Mouse (Mus musculus): ENCODE data around the gene Rimbp2.

Rimbp2 gene

DNA sequence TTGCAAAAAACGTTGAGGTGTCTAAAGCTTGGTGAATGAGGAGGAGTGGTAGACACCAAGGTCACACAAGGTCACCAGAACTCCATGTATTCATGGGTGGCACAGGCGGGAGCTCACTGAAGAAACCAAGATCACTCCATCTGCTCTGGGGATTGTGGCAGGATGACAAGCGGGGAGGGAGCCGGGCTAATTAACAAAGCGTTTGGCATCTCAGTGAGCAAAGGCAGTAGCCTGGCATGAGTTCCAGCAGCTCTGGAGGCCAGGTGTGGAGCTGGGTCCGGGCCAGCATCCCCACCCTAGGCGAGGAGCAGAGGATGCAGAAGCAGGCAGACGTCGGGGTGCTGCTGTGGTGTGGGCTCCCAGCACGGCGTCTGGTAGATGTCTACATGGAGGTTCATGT, 108.3 kb downstream of the Rimbp2 start:
- no peak for DNase-seq (ENCODE audit: low spot score in 2 of 2)

DNA sequence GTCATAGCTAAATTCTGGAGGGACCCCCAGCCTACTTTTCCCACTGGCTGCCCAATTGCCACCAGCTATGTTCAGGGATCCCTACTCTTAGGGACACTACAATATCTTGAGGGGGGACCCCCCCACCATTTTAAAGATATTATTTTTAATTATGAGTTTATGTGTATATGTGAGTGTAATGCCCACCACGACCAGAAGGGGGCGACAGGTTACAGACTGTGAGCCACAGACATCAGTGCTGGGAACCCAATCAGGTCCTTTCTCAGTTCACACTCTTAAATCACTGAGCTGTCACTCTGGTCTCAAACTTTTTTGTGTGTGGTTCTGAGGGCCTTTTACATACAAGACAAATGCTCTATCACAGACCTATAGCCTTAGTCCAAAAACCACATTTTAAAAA, 109.3 kb downstream of the Rimbp2 start:
- no peak for DNase-seq (ENCODE audit: low spot score in 2 of 2)

DNA sequence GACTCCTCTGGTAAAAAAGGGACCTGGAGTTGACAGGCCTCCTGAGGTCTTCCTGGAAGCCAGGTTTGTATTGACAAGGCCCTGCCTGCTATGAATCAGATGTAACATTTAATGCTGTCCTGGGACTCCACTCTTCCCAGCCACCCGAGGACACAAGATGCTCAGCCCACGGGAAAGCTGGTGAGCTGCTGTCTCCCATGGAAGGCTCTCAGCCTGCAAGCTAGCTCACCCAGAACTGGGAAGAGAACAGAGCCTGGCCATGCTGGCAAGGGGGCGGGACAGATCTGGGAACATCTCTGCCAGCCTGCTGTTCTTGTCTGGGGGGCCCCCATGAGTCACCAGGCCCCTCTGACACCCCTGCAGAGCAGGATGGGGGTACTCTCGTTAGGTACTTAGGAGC, 111.7 kb downstream of the Rimbp2 start:
- DNase-seq (ENCODE audit: low spot score in 2 of 2) = no peak

DNA sequence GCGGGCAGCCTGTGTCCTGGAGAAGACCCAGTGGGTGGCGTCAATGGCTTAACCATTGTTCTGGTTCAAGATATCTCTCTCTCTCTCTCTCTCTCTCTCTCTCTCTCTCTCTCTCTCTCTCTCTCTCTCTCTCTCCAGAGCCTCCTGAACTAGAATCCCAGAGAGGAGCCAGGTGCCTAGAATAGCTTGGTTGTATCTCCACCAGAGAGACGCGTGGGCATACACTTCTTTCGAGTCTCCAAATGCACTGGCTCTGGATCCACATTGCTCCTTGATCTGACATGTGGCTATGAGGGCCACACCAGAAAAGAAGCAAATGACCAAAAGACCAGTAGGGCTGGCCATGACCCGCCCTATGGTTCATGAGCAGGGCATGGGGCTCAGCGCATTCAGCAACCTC, 116.2 kb downstream of the Rimbp2 start:
- no peak for DNase-seq (ENCODE audit: low spot score in 2 of 2)

DNA sequence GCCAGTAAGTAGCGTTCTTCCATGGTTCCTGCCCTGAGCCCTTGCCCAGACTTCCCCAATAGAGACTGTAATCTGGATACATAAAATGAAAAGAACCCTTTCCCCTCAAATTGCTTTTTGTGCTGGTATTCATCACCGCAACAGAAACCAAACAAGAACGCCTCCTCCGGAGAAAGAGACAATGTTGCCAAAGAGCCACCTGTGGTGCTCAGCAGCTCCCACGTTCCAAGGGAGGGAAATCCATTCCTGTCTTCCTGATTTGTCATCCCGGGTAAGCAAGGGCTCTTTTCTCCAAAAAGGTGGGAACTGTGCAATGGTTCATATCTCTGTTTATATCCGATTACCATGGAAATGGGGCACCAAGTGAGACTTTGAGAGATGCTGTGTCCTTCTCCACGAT, 119.2 kb downstream of the Rimbp2 start:
- DNase-seq (ENCODE audit: low spot score in 2 of 2) = no peak

DNA sequence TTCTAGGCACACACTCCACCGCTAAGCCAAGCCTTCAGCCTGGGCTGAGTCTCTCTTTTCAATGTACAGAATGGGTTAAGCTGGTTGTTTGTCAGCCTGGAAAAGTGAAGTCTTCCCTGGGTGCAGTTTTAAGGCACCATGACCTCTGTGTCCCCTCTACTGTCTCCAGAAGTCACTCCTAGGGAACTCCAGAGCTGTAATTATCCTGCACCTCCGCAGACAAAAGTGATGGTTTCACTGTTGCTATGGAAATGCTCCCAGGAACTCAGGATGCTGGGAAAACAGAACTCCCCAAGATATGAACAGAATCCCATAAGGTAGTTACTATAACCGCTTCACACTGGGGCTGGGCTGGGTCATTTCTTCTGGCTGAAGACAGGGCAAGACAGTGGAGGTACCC, 130.4 kb downstream of the Rimbp2 start:
- no peak for DNase-seq (ENCODE audit: low spot score in 2 of 2)

DNA sequence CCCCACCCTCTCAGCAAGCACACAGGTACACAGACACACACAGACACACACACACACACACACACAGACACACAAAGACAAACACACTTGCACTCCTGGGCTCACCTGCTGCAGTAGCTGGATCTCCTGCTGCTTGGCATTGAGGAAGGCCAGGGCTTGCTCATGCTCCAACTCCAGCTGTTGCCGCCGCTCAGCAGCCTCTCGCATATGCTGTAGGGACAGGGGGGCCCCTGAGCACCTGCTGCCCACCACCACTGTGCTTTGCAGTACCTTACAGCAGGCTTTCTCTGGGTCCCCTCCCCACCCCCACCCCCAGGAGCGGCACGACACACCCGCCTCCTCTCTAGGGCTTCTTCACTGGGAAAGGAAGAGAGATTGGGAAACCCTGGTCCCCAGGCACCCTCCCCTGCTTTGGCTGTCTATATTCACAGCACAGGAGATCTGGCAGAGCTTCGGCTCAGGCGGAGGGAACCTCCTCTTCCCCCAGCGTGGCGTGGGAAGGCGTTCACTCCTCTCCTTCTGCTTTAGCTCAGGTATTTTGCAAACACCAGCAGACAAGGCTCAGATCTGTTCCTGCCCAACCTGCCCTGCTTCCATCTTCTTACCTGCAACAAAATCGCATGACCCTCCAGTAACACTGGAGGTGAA, 133.5 kb downstream of the Rimbp2 start:
- no peak for DNase-seq (ENCODE audit: low spot score in 2 of 2)

DNA sequence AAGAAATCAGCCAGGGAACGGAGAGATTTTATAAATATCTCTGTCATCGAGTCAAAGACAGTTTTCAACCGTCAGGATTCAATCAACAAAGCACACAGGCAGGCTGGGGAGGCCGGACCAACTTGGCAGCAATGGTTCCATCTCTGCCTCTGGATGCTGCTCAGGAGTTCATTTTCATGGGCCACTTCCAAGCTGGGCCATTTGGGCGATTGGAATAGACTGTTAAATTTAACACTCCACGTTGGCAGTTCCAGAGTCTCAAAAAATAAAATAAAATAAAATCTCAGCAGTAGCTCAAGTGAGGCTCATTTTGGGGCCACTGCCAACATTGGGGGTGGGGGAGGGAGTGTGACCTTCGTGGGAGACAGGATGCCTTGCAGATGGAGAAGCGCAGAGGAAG, 137.7 kb downstream of the Rimbp2 start:
- DNase-seq (ENCODE audit: low spot score in 2 of 2) = no peak

DNA sequence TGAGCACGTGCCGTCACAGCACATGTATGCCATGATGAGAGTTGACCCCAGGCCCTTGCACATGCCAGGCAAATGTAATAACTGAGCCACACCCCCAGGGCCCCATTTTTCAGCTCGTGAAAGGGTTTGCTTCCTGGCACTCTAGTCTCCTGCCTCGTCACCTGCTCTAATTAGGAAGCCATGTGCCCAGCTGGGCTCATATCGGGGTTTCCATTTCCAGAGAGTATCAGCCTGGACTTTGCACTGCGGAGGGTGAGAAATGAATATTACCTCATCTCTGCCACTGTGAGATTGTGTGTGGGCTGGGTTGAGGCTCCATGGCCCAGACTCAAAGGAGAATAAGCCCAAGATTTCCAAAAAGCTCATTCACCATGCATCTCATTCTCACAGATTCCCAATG, 138.2 kb downstream of the Rimbp2 start:
- DNase-seq (ENCODE audit: low spot score in 2 of 2) = no peak

DNA sequence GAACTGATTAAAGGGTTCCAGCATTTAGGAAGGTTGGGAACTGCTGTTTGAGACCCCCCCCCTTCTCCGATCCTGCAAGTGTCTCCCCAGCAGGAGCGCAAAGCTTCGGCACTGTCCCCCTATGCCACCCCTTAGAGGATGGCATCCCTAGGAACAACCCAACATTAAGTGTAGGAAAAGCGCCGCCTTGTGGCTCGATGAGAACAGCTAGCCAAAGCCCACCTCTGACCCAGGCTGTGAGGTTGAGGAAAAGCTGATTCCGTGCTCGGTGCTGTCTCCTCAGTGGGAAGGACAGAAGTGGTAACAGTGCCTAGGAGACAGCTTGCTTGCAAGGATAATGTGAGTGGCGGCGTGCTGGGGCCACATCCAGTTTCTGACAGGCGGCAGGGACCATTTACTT, 140.2 kb downstream of the Rimbp2 start:
- no peak for DNase-seq (ENCODE audit: low spot score in 2 of 2)

DNA sequence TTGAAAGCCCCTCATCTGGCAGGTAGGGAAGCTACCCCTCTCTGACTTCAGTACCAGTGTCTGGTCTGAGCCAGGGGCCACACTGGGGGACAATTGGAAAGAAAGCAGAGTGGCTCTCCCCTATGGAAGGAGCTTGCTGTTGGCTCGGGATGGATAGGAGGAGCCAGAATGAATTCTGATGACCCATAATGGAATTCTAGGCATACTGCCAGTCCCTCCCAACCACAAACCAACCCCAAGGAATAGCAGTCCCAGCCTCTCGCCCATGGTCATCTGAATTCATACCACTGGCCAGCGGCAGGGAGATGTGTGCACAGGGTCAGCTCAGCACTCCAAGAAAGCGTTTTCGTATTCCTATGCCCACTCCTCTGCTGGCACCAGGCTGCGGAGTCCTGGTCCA, 141.9 kb downstream of the Rimbp2 start:
- DNase-seq (ENCODE audit: low spot score in 2 of 2) = no peak

DNA sequence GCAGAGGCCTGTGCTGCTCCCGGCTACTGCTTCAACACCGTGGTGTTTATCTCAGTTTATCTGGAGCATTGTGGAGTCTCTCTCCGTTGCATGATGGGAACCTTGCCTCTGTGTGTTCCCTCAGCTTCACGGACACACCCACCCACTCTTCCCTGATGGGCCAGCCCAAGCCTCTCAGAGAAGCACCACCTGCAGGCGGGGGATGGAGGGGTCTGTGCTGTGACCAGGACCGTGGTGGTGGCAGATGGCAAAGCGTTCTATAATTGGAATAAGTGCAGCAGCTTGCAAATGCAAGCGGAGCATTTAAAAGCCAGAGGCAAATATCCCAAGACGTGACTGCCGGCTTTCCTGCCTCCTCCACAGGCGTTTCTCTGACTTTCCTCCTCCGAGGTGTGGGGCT, 143.3 kb downstream of the Rimbp2 start:
- DNase-seq (ENCODE audit: low spot score in 2 of 2) = no peak

DNA sequence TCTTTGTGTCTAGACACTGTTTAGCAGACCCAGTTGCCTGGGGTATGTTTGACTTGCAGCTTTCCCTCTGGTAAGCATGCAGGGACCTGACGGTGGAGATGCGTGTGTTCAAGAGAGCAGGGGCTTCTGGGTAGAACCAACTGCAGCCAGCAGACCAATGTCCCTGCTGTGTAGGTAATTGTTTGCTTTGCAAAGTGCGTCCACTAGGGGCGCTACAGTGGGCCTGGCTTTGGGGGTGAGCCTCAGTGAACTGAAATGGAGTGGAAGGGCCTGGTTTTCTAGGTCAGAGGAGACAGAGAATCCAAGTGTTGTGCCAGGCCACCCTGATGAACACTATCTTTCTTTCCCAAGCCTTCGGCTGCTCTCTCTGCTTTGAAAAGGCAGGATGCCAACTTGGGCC, 143.9 kb downstream of the Rimbp2 start:
- no peak for DNase-seq (ENCODE audit: low spot score in 2 of 2)

DNA sequence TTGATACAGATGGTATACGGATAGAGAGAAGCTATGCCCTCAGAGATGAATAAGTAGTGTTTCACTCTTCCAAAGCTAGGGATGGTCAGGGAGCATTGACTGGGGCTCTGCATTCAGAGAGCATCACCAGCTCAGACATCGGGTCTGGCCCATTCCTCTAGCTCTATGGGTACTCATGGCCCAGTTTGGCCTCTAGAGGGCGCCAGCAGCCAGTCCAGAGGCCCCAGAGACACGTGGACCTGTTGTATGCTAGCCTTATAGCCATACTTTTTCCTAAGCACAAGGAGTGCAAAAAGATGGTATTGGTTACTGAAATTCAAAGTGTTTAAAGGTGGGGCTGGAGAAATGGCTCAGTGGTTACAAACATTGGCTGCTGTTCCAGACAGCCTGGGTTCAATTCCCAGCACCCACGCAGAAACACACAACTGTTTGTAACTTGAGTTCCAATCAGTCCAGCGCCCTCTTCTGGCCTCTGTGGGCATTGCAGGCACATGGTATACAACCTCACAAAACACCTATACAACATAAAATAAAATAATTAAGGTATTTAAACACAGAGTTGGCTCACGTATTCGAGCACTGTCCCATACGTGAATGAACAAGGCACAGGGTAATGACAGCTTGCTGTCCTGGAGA, 144.6 kb downstream of the Rimbp2 start:
- DNase-seq (ENCODE audit: low spot score in 2 of 2) = no peak

DNA sequence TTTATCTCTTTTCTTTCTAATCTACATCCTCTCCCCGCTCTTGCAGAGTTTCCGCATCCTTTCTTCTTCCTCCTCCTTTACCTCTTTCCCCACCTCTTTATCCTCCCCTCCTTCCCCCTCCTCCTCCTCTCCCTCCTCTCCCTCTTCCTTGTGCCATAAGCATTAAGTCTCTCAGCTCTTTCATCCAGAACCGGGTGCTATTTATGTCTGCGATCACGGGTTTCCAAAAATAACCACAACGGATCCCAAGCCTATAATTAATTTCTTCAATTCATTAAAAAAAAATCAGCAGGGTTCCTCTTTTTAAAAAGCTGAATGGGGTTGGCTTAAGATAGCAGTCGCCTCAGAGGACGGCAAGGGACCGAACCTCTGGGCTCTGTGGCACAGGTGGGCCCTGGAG, 145.9 kb downstream of the Rimbp2 start:
- no peak for DNase-seq (ENCODE audit: low spot score in 2 of 2)

DNA sequence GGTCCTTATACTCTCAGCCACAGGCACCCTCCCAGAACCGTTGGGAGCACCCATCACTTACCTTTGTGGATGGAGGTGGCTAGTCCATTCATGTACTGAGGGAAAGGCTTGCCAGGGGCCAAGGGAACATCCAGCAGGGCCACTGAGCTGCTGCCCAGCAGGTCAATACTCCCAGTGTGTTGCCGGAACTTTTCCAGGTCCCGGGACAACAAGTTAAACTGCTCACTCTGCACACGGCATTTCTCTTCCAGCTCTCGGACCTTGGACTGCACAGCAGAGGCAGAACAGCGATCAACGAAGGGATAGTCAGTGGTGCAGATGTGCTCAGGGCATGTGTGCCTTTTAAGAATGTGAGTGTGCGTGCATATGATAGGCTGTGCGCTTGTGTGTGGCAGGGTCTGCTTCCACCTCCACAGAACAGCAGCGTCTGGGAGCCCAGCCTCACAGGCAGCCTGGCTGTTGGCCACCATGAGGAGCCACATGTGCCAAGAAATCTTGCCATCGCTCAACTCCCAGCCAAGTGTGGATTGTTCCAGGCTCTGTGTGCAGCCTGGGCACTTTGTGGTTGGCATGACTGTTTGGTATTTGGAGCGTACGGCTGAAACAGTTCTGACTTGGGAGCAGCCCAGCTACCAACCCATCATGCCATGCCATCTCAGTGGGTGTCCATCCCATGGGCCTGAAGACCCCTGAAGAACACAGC, 146.8 kb downstream of the Rimbp2 start:
- no peak for DNase-seq (ENCODE audit: low spot score in 2 of 2)

DNA sequence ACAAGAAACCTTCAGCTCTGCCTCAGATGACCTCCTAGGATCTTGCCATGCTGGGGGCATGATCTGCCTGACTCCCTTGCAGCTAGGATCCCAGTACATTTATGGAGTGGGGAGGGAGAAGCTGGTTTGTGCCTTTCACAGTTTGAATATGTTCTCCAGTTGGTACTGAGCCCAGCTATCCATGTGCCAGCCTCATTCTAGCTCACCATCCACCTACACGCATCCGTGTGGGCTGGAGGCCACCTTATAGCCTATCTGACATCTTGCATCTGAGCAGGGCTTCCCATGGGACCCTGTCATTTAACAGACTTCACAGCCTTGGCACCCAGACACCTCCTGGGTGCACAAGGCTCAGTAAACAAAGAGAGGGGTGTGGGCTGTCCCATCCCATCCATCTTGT, 148.2 kb downstream of the Rimbp2 start:
- DNase-seq (ENCODE audit: low spot score in 2 of 2) = no peak

DNA sequence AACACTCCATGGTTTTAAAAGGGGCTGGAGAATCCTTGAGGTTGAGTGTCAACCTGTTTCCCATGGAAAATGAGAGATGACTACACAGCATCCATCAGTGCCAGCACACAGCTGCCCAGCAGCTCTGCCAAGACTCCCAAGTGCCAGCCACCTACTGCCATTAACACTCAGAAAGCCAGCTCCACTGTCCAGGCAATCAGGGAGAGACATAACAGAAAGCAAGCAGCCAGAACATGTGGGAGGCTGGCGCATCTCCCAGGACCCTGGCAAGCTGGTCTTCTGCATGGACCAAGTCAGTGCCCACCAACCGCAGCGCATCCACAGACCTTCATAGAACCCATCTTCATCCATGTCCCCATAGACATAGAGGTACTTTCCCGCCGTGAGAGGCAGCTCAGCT, 152.7 kb downstream of the Rimbp2 start:
- no peak for DNase-seq (ENCODE audit: low spot score in 2 of 2)

DNA sequence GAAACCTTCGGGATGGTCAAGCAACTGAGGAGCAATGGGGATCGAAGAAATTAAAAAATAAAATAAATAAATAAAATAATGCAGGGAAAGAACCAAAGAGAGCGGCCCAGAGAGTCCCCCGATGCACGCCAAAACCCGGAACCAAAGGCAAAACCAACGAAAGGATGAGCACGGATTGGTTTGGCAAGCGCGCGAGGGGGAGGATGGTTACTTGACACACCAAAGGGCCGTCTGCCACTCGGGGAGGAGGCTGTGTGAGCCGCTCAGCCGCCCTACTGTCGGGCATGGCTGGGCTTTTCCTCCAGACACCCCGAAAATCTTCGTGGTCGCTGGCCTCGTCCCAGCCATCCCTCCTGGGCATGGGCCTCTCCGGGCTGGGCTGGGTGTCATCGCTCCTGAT, 171.7 kb downstream of the Rimbp2 start:
- no peak for DNase-seq (ENCODE audit: low spot score in 2 of 2)

DNA sequence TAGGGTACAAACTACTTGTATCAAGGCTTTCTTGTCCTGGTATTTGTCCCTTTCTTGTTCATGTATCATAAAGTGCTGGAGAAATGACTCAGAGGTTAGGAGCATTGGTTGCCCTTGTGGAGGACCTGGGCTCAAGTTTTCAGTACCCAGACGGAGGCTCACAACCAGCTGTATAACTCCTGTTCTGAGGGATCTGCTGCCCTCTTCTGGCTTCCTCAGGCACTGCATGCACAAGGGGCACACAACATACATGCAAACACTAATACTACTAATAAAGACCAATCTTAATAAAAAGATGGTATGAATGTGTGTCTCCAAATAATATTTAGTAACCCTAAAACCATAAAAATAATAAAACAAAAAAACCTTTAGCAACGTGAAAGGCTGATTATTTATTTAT, 176.9 kb downstream of the Rimbp2 start:
- no peak for DNase-seq (ENCODE audit: low spot score in 2 of 2)

DNA sequence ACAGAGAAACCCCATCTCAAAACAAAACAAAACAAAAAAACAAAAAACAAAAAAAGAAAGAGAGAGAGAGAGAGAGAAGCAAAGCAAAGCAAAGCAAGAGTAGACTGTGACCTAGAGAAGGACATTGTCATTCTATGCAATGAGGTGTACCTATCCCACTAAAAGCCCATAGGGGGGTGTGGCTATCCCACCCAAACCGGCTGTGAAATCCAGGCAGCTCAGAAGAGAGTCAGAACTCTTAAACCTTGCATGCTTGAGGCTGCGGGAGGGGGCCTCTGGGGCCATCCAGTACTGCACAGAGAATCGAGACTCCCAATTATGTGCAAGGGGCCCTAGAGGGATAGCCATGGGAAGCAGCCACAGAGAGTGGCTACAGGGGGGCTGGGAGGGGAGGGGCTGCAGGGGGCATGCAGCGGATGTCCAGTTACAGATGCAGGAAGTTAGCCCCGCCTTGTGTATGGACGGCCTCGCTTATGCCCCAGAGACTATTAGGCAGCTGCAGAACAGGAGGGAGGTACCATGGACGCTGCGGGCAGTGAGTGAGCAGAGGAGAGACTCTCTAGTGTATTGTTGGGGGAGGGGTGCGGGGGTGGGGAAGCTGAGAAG, 184.2 kb downstream of the Rimbp2 start:
- DNase-seq (ENCODE audit: low spot score in 2 of 2) = no peak

DNA sequence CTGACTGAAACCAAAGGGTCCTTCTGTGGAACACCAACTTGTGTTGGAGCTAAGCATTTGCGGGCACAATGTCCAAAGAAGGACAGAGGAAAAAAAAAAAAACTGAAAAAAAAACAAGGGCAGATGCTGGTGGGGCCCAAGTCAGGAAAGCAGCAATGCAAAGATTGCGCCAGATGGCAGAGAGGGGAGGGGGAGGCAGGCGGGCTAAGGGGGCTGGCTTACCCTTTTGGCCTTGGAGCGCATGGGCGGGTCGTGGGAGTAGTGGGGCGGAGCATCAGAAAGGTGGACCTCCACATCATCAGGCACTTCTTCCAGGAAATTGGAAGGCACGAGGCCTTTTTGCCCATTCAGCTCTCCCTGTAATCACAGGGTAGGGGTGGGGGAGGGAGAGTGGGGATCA, 192.2 kb downstream of the Rimbp2 start:
- no peak for DNase-seq (ENCODE audit: low spot score in 2 of 2)

DNA sequence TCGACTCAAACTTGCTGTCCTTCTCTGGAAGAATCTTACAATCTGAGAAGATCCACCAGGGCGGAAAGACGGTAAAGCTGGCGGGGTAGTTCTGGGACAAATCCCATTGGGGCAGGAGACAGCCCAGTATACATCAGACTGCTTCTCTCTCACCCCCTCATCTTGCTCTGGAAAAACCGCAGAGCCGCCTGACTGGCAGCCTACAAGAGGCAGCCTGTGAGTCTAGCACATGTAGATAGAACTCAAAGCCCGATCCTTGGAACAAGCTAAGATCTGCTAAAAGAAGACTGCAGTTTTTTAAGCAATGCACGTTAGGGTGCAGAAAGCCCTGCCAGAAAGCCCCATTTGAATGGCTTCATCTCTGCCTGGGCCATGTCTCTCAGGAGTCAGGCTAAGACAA, 207.0 kb downstream of the Rimbp2 start:
- no peak for DNase-seq (ENCODE audit: low spot score in 2 of 2)
